Mouse (Mus musculus) kidney, adult 18-20 months (tissue): Measurements from ENCODE around the gene Nfib.
A peak's percentile ranks its signal among the peaks of the same experiment; 100 is the strongest.

ENCODE experiments used
- DNase-seq: peaks from one replicate; pipeline ENCODE4 v3.0.0; 2021

Gene Nfib

GRCm38 (mm10) chr4:82509166-82509767 is 196.3 kb downstream of the Nfib start:
- no peak for DNase-seq

- peak; percentile 45 for DNase-seq
Observed at GRCm38 (mm10) chr4:82508281-82508687, 197.3 kb downstream of the Nfib start.

GRCm38 (mm10) chr4:82507541-82508280 is 197.8 kb downstream of the Nfib start:
- peak; percentile 35 for DNase-seq

GRCm38 (mm10) chr4:82506731-82507331 is 198.7 kb downstream of the Nfib start:
- DNase-seq, result peak; percentile 80

GRCm38 (mm10) chr4:82506081-82506730 is 199.3 kb downstream of the Nfib start:
- DNase-seq, result peak; percentile 93

GRCm38 (mm10) chr4:82505121-82506031 is 200.2 kb downstream of the Nfib start:
- peak; percentile 78 for DNase-seq

GRCm38 (mm10) chr4:82504284-82505120 is 201.0 kb downstream of the Nfib start:
- DNase-seq, result peak; percentile 73

- no peak for DNase-seq
Observed at GRCm38 (mm10) chr4:82504015-82504283, 201.6 kb downstream of the Nfib start.

- no peak for DNase-seq
Observed at GRCm38 (mm10) chr4:82503274-82504014, 202.1 kb downstream of the Nfib start.

GRCm38 (mm10) chr4:82502611-82503010 is 202.9 kb downstream of the Nfib start:
- DNase-seq, result no peak

GRCm38 (mm10) chr4:82502012-82502411 is 203.5 kb downstream of the Nfib start:
- no peak for DNase-seq

GRCm38 (mm10) chr4:82500578-82501098 is 204.9 kb downstream of the Nfib start:
- DNase-seq, result no peak

- DNase-seq, result no peak
Observed at GRCm38 (mm10) chr4:82499725-82500577, 205.6 kb downstream of the Nfib start.

GRCm38 (mm10) chr4:82499238-82499637 is 206.3 kb downstream of the Nfib start:
- no peak for DNase-seq

GRCm38 (mm10) chr4:82497671-82498631 is 207.6 kb downstream of the Nfib start:
- DNase-seq, result no peak

GRCm38 (mm10) chr4:82497141-82497566 is 208.4 kb downstream of the Nfib start:
- DNase-seq, result no peak

GRCm38 (mm10) chr4:82496383-82496782 is 209.2 kb downstream of the Nfib start:
- no peak for DNase-seq

- DNase-seq, result no peak
Observed at GRCm38 (mm10) chr4:82495605-82496004, 209.9 kb downstream of the Nfib start.

- no peak for DNase-seq
Observed at GRCm38 (mm10) chr4:82494829-82495228, 210.7 kb downstream of the Nfib start.
